Mouse (Mus musculus): ENCODE results near the gene Sh3bgrl. TPM values are rescaled to one million over a fixed set of nuclear protein-coding genes. Genes with fewer than 3 reads are reported as not detected.

The Sh3bgrl gene
- polyA plus RNA-seq, 1 experiment from 2014 or later, result 184 TPM

DNA sequence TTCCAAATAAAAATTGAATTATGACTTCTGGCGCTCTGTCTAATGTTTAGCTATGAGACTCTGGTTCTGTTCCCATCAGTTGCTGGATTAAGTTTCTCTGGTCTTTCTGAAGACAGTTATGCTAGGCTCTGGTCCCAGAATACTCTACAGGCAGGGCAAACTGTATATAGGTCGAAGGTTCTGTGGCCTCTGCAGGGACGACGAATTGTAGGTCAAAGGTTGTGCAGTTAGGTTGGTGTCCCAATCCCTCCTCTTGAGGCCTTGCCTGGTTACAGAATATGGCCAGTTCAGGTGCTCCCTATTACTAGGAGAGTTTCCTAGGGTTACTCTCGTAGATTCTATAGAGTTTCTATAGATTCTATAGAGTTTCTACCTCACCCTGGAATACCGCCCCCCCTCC, 50.6 kb downstream of the Sh3bgrl start:
- H3K4me2 ChIP-seq (replicated peaks), result no peak overlapping the region
- no peaks in the 10 kb centered on the region for H3K36me3 ChIP-seq (replicated peaks; ENCODE audit: control insufficient read depth, insufficient read depth)
- H3K27ac ChIP-seq, result no peak overlapping the region
- H3K27me3 ChIP-seq (ENCODE audit: control insufficient read depth, insufficient read depth, low read length), result no peaks in the 10 kb centered on the region
- no peak overlapping the region for H3K4me3 ChIP-seq (replicated peaks; ENCODE audit: low read length)
- DNase-seq (ENCODE audit: low spot score) (no peak), ATAC-seq (ENCODE audit: low FRiP score) (no peak)
- H3K9ac ChIP-seq, result no peak overlapping the region
- 94% methylated on average over 6 of the region's 6 CpGs for WGBS
- H3K4me1 ChIP-seq (replicated peaks; ENCODE audit: control insufficient read depth, insufficient read depth, low read length), result no peaks in the 10 kb centered on the region
- H3K9me3 ChIP-seq (ENCODE audit: control insufficient read depth, low read length), result no peaks in the 10 kb centered on the region

DNA sequence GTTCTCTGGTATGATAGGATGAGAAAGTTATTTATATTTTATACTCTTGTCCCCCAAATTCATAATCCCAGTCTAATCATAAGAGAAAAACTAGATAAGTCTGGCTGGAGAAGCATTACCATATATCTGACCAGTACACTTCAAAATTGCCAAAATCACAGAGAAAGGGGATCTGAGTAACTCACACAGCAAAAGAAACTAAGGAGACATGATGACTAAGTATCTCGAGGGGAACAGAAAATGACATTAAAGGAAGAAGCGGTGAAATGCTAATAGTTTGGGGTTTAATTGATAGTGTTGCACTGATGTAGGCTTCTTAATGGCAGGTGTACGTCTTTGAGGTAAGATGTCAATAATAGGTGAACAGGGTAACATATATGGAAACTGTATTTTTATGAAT, 51.9 kb downstream of the Sh3bgrl start:
- Histone ChIP-seq H3K27me3 (ENCODE audit: control insufficient read depth, insufficient read depth, low read length) (no peaks in the 10 kb centered on the region), H3K9ac (no peak overlapping the region), H3K4me3 (replicated peaks; ENCODE audit: low read length) (no peak overlapping the region), H3K27ac (no peak overlapping the region), H3K9me3 (ENCODE audit: control insufficient read depth, low read length) (no peaks in the 10 kb centered on the region), H3K36me3 (replicated peaks; ENCODE audit: control insufficient read depth, insufficient read depth) (no peaks in the 10 kb centered on the region), H3K4me2 (replicated peaks) (no peak overlapping the region), H3K4me1 (replicated peaks; ENCODE audit: control insufficient read depth, insufficient read depth, low read length) (no peaks in the 10 kb centered on the region)
- no peak for DNase-seq (ENCODE audit: low spot score)
- 89% methylated on average over 3 of the region's 3 CpGs for WGBS
- ATAC-seq (ENCODE audit: low FRiP score), result no peak

DNA sequence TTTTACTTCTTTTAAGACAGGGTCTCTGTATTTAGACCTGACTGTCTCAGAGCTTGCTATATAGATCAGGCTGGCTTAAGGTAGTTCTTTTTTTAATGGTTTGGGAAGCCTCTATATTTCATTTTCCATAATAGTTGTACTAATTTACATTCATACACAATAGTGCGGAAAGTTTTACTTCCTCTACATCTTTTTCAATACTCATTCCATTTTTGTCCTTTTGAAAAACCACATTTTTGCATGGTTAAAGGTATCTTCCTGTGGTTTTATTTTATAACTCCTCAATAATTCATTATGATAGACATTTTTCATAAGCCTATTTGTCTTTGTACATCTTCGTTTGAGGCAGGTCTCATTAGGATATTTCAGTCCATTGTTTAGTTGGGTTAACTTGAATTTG, 56.1 kb downstream of the Sh3bgrl start:
- no peaks in the 10 kb centered on the region for H3K27me3 ChIP-seq (ENCODE audit: control insufficient read depth, insufficient read depth, low read length)
- no peaks in the 10 kb centered on the region for H3K9me3 ChIP-seq (ENCODE audit: control insufficient read depth, low read length)
- no peak overlapping the region for H3K27ac ChIP-seq
- no peak overlapping the region for H3K4me3 ChIP-seq (replicated peaks; ENCODE audit: low read length)
- no peaks in the 10 kb centered on the region for H3K36me3 ChIP-seq (replicated peaks; ENCODE audit: control insufficient read depth, insufficient read depth)
- H3K4me2 ChIP-seq (replicated peaks), result no peak overlapping the region
- no peak overlapping the region for H3K9ac ChIP-seq
- no peak for DNase-seq (ENCODE audit: low spot score)
- WGBS, result 92% methylated on average over 2 of the region's 2 CpGs
- no peak for ATAC-seq (ENCODE audit: low FRiP score)
- no peaks in the 10 kb centered on the region for H3K4me1 ChIP-seq (replicated peaks; ENCODE audit: control insufficient read depth, insufficient read depth, low read length)

DNA sequence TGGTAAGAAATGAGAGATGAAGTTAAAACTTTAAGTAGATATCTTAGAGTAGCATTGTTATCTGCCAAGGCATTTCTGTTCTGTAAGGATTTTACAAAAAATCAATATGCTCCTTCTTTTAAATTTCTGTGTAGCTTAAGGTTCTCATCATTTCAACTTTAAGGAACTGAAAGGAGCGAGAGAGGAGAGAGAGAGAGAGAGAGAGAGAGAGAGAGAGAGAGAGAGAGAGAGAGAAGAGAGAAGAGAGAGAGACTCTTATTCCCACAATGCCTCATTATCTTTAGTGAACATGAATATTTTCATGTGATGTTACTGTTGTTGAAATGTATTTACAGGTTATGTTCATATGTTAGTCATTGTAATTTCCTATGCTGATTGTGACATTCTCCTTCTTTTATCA, 65.2 kb downstream of the Sh3bgrl start:
- no peaks in the 10 kb centered on the region for H3K4me1 ChIP-seq (replicated peaks; ENCODE audit: control insufficient read depth, insufficient read depth, low read length)
- 0 out of 2 replicates have a peak, but pooled peaks cover 5% of the 10 kb centered on the region for H3K36me3 ChIP-seq (replicated peaks; ENCODE audit: control insufficient read depth, insufficient read depth)
- no peak overlapping the region for H3K9ac ChIP-seq
- ATAC-seq (ENCODE audit: low FRiP score), result no peak
- 82% methylated on average over 1 of the region's 1 CpGs for whole genome bisulfite sequencing
- DNase-seq (ENCODE audit: low spot score), result no peak
- H3K9me3 ChIP-seq (ENCODE audit: control insufficient read depth, low read length), result no peaks in the 10 kb centered on the region
- H3K27ac ChIP-seq, result no peak overlapping the region
- no peak overlapping the region for H3K4me3 ChIP-seq (replicated peaks; ENCODE audit: low read length)
- no peaks in the 10 kb centered on the region for H3K27me3 ChIP-seq (ENCODE audit: control insufficient read depth, insufficient read depth, low read length)
- no peak overlapping the region for H3K4me2 ChIP-seq (replicated peaks)

DNA sequence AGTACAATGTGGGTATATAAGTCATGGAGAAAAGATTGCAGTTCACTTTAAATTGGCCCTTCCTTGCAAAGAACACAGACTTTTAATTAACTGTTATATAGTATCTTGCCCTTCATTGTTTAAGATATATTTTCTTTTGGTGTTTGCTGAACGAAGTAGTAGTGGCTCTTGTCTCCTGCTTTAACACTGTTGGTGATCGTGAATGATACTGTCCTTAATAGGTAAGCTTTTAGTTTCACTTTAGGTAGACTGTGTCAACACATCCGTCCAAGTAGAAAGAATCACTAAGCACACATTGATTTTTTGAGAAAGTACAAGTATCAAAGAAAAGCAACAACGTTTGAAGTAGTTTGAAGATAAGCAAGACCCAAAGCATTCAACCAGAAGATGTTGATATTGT, 65.7 kb downstream of the Sh3bgrl start:
- H3K9me3 ChIP-seq (ENCODE audit: control insufficient read depth, low read length), result no peaks in the 10 kb centered on the region
- no peak for ATAC-seq (ENCODE audit: low FRiP score)
- no peaks in the 10 kb centered on the region for H3K27me3 ChIP-seq (ENCODE audit: control insufficient read depth, insufficient read depth, low read length)
- no peak for DNase-seq (ENCODE audit: low spot score)
- no peak overlapping the region for H3K27ac ChIP-seq
- H3K9ac ChIP-seq, result no peak overlapping the region
- no peaks in the 10 kb centered on the region for H3K4me1 ChIP-seq (replicated peaks; ENCODE audit: control insufficient read depth, insufficient read depth, low read length)
- H3K4me3 ChIP-seq (replicated peaks; ENCODE audit: low read length), result no peak overlapping the region
- WGBS, result 83% methylated on average over 4 of the region's 4 CpGs
- no peak overlapping the region for H3K4me2 ChIP-seq (replicated peaks)
- 0 out of 2 replicates have a peak, but pooled peaks cover 5% of the 10 kb centered on the region for H3K36me3 ChIP-seq (replicated peaks; ENCODE audit: control insufficient read depth, insufficient read depth)

DNA sequence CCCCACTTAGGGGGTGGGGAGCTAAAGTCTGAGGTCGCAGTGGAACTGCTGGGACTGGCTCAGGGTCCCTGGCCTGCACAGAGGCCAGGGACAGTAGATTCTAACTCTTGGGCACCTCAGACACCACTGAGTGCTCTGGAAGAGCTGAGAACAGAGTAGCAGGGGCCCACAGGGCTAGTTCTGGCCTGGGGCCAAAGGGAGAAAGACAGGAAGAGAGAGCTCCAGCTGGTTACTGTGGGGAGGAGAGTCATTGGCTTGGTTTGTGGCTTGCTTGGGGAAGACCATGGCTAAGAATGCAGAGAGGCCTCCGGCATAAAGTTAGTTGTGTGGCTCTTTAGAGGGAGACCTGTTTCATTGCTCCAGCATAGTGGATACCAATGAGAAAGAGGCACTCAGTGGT, 79.9 kb downstream of the Sh3bgrl start:
- no peak overlapping the region for H3K4me2 ChIP-seq (replicated peaks)
- ATAC-seq (ENCODE audit: low FRiP score), result no peak
- H3K36me3 ChIP-seq (replicated peaks; ENCODE audit: control insufficient read depth, insufficient read depth), result no peaks in the 10 kb centered on the region
- H3K4me1 ChIP-seq (replicated peaks; ENCODE audit: control insufficient read depth, insufficient read depth, low read length), result no peaks in the 10 kb centered on the region
- H3K27me3 ChIP-seq (ENCODE audit: control insufficient read depth, insufficient read depth, low read length), result no peaks in the 10 kb centered on the region
- H3K9me3 ChIP-seq (ENCODE audit: control insufficient read depth, low read length), result no peaks in the 10 kb centered on the region
- no peak overlapping the region for H3K4me3 ChIP-seq (replicated peaks; ENCODE audit: low read length)
- no peak for DNase-seq (ENCODE audit: low spot score)
- no peak overlapping the region for H3K27ac ChIP-seq
- WGBS, result 73% methylated on average over 2 of the region's 2 CpGs
- no peak overlapping the region for H3K9ac ChIP-seq

DNA sequence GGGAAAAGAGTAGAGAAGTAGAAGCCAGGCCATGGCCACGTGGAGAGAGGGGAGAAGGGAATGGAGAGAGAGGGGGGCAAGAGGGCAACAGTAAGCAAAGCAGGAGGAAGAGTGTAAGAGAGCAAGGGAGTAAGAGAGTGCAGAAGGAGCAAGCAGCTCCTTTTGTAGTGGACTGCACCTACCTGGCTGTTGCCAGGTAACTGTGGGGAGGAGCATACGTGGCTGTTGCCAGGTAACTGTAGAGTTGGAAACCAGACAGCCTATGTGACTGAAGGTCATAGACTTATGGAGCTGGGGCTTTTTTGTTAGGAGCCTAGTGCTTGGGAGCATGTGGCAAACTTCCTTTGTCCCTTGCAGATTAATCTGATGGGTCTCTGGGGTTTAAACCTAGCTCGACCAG, 80.3 kb downstream of the Sh3bgrl start:
- Histone ChIP-seq H3K27ac (no peak overlapping the region), H3K4me2 (replicated peaks) (no peak overlapping the region), H3K9ac (no peak overlapping the region), H3K27me3 (ENCODE audit: control insufficient read depth, insufficient read depth, low read length) (no peaks in the 10 kb centered on the region), H3K4me1 (replicated peaks; ENCODE audit: control insufficient read depth, insufficient read depth, low read length) (no peaks in the 10 kb centered on the region), H3K9me3 (ENCODE audit: control insufficient read depth, low read length) (no peaks in the 10 kb centered on the region), H3K4me3 (replicated peaks; ENCODE audit: low read length) (no peak overlapping the region), H3K36me3 (replicated peaks; ENCODE audit: control insufficient read depth, insufficient read depth) (no peaks in the 10 kb centered on the region)
- DNase-seq (ENCODE audit: low spot score) (no peak), ATAC-seq (ENCODE audit: low FRiP score) (no peak)
- WGBS, result 26% methylated on average over 3 of the region's 3 CpGs

DNA sequence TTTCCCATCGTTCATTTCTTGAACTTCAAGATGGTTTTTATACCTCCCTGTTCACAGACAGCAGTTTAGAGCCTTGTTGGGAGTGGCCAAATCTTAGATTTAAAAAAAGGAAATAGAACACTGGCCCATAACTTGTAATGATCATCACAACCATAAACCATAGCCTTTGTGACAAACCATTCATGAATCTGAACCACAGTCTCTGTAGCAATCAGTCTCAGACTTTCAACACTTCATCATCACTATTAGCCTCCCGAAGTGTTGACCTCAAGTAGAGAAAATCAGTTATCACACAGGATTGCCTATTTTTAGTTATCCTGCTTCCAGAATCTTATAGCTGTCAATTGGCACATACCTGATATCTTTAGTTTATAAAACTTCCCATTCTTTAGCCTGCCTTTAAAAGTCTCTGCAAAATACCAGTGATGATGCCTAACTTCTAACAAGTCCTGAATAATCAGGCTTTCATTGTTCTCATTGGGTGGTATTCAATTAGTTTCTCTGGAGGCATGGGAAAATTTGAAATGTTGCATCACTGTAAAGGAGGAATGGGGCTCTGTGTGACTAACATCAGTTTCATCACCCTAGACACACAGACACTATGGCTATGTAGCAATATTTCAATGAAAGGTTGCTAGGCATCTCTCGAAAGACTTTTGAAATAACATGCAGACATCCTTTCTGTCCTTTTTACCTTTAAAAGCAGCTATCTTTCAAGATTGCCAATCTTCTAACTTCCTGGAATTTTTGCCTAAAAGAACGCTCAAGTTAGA, 89.7 kb downstream of the Sh3bgrl start:
- H3K4me3 ChIP-seq (replicated peaks; ENCODE audit: low read length), result no peak overlapping the region
- 88% methylated on average over 4 of the region's 4 CpGs for WGBS
- no peak for ATAC-seq (ENCODE audit: low FRiP score)
- no peaks in the 10 kb centered on the region for H3K27me3 ChIP-seq (ENCODE audit: control insufficient read depth, insufficient read depth, low read length)
- no peak overlapping the region for H3K27ac ChIP-seq
- H3K36me3 ChIP-seq (replicated peaks; ENCODE audit: control insufficient read depth, insufficient read depth), result no peaks in the 10 kb centered on the region
- no peak overlapping the region for H3K4me2 ChIP-seq (replicated peaks)
- H3K9ac ChIP-seq, result no peak overlapping the region
- no peaks in the 10 kb centered on the region for H3K4me1 ChIP-seq (replicated peaks; ENCODE audit: control insufficient read depth, insufficient read depth, low read length)
- no peaks in the 10 kb centered on the region for H3K9me3 ChIP-seq (ENCODE audit: control insufficient read depth, low read length)
- DNase-seq (ENCODE audit: low spot score), result no peak

DNA sequence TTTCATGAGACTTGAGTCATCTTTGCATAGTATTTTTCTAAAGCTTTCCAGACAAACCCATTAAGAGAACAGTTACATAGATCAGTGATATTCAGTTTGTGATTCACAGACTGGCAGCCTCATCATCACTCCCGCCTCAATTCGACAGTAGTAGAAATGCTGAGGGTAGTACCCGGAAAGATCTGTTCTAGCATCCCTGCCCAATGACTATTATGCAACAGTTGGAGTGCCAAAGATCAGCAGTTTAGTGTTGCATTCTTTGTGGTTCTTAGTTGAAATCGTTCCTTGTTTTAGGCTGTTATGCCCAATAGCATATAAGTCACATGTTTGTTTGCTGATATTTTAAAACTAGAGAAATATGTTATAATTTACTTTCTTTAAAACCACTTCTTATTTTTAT, 94.4 kb downstream of the Sh3bgrl start:
- Histone ChIP-seq H3K4me1 (replicated peaks; ENCODE audit: control insufficient read depth, insufficient read depth, low read length) (no peaks in the 10 kb centered on the region), H3K27me3 (ENCODE audit: control insufficient read depth, insufficient read depth, low read length) (no peaks in the 10 kb centered on the region), H3K9me3 (ENCODE audit: control insufficient read depth, low read length) (no peaks in the 10 kb centered on the region), H3K9ac (no peak overlapping the region), H3K36me3 (replicated peaks; ENCODE audit: control insufficient read depth, insufficient read depth) (no peaks in the 10 kb centered on the region), H3K27ac (no peak overlapping the region), H3K4me2 (replicated peaks) (no peak overlapping the region), H3K4me3 (replicated peaks; ENCODE audit: low read length) (no peak overlapping the region)
- no peak for ATAC-seq (ENCODE audit: low FRiP score)
- WGBS, result 94% methylated on average over 4 of the region's 4 CpGs
- DNase-seq (ENCODE audit: low spot score), result no peak

DNA sequence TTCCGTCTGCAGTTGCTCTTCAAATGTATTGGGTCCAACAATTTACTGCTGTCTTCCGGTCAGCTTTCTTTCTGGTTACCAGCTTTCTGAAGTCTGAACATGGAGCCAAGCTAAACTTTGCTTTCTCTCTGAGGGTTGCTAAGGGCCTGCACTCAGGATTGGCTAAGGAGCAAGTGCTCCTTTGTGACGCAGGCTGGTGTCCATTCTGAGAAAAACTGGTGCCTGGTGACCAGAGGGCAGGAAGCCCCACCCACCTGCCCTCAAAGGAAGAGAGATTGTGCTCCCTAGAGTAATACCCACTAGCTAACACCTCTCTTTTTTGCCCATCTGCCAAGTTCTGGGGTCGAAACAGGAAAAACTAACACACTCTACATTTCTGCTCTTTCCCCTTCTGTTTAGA, 95.8 kb downstream of the Sh3bgrl start:
- Histone ChIP-seq H3K4me1 (replicated peaks; ENCODE audit: control insufficient read depth, insufficient read depth, low read length) (no peaks in the 10 kb centered on the region), H3K9ac (no peak overlapping the region), H3K4me2 (replicated peaks) (no peak overlapping the region), H3K27ac (no peak overlapping the region), H3K9me3 (ENCODE audit: control insufficient read depth, low read length) (no peaks in the 10 kb centered on the region), H3K4me3 (replicated peaks; ENCODE audit: low read length) (no peak overlapping the region), H3K36me3 (replicated peaks; ENCODE audit: control insufficient read depth, insufficient read depth) (no peaks in the 10 kb centered on the region), H3K27me3 (ENCODE audit: control insufficient read depth, insufficient read depth, low read length) (no peaks in the 10 kb centered on the region)
- ATAC-seq (ENCODE audit: low FRiP score), result no peak
- DNase-seq (ENCODE audit: low spot score), result no peak
- 67% methylated on average over 4 of the region's 4 CpGs for WGBS

Measured in hindbrain, embryonic 14.5 days (tissue).